Mouse (Mus musculus) thymus, postnatal 25 days (tissue): ENCODE data around the gene Tbc1d1.
A peak's percentile ranks its signal among the peaks of the same experiment; 100 is the strongest.

Source experiments
- DNase-seq: peaks from one replicate; pipeline ENCODE4 v3.0.0; 2022

The Tbc1d1 gene

GRCm38 (mm10) chr5:64161917-64162316 lies 5.8 kb downstream of the Tbc1d1 start:
- DNase-seq: no peak

GRCm38 (mm10) chr5:64162582-64162981 lies 6.5 kb downstream of the Tbc1d1 start:
- no peak for DNase-seq

- DNase-seq: no peak
These were observed 8.3 kb downstream of the Tbc1d1 start for GRCm38 (mm10) chr5:64164414-64164813.

- DNase-seq: no peak
These were observed 9.7 kb downstream of the Tbc1d1 start for GRCm38 (mm10) chr5:64165826-64166225.

- DNase-seq: no peak
These were observed 13.0 kb downstream of the Tbc1d1 start for GRCm38 (mm10) chr5:64168990-64169540.

GRCm38 (mm10) chr5:64172884-64173283 lies 16.8 kb downstream of the Tbc1d1 start:
- DNase-seq: no peak

GRCm38 (mm10) chr5:64173302-64173701 lies 17.2 kb downstream of the Tbc1d1 start:
- DNase-seq: no peak

- no peak for DNase-seq
These were observed 18.4 kb downstream of the Tbc1d1 start for GRCm38 (mm10) chr5:64174429-64174935.

GRCm38 (mm10) chr5:64180548-64180947 lies 24.4 kb downstream of the Tbc1d1 start:
- no peak for DNase-seq

- DNase-seq: no peak
These were observed 27.6 kb downstream of the Tbc1d1 start for GRCm38 (mm10) chr5:64183712-64184111.

GRCm38 (mm10) chr5:64185257-64185656 lies 29.2 kb downstream of the Tbc1d1 start:
- no peak for DNase-seq

GRCm38 (mm10) chr5:64186566-64186965 lies 30.5 kb downstream of the Tbc1d1 start:
- no peak for DNase-seq

- no peak for DNase-seq
These were observed 32.1 kb downstream of the Tbc1d1 start for GRCm38 (mm10) chr5:64188083-64188648.

GRCm38 (mm10) chr5:64190892-64191291 lies 34.8 kb downstream of the Tbc1d1 start:
- DNase-seq: no peak

- no peak for DNase-seq
These were observed 37.2 kb downstream of the Tbc1d1 start for GRCm38 (mm10) chr5:64193353-64193752.

GRCm38 (mm10) chr5:64196250-64196865 lies 40.3 kb downstream of the Tbc1d1 start:
- DNase-seq: no peak

- no peak for DNase-seq
These were observed 40.8 kb downstream of the Tbc1d1 start for GRCm38 (mm10) chr5:64196866-64197321.

- no peak for DNase-seq
These were observed 42.5 kb downstream of the Tbc1d1 start for GRCm38 (mm10) chr5:64198624-64199023.

GRCm38 (mm10) chr5:64201071-64201470 lies 45.0 kb downstream of the Tbc1d1 start:
- DNase-seq: no peak

GRCm38 (mm10) chr5:64202306-64202705 lies 46.2 kb downstream of the Tbc1d1 start:
- peak; percentile 50 for DNase-seq

- no peak for DNase-seq
These were observed 49.5 kb downstream of the Tbc1d1 start for GRCm38 (mm10) chr5:64205610-64206009.

GRCm38 (mm10) chr5:64206431-64206830 lies 50.3 kb downstream of the Tbc1d1 start:
- no peak for DNase-seq

GRCm38 (mm10) chr5:64206875-64207274 lies 50.8 kb downstream of the Tbc1d1 start:
- DNase-seq: no peak

- no peak for DNase-seq
These were observed 51.7 kb downstream of the Tbc1d1 start for GRCm38 (mm10) chr5:64207800-64208199.
